Mouse (Mus musculus) stomach, embryonic 14.5 days (tissue): ENCODE results near the gene Btnl2. TPM values are rescaled to one million over a fixed set of nuclear protein-coding genes. Genes with fewer than 3 reads are reported as not detected.
A peak's percentile ranks its signal among the peaks of the same experiment; 100 is the strongest.

ENCODE experiments used
- ATAC-seq: fragments of 200-750 bp; cut with Nextera tagmentation; 2 replicates; pipeline ENCODE4 v1.8.0; 2017; ENCODE audit warnings: low read depth, moderate TSS enrichment; ENCODE audit not compliant: insufficient number of reproducible peaks, insufficient read depth, low FRiP score
- H3K27ac ChIP-seq: fragments of 300-500 bp; sonication (generic); 2 replicates; pipeline ENCODE4 v1.5.1; 2014; ENCODE audit warnings: mild to moderate bottlenecking, low read length, moderate library complexity, mixed read lengths
- H3K27me3 ChIP-seq: fragments of 300-500 bp; sonication (generic); 2 replicates; pipeline ENCODE4 v1.6.1; 2014; ENCODE audit warnings: low read length, control low read depth, mixed read lengths; ENCODE audit not compliant: control insufficient read depth, insufficient read depth
- H3K36me3 ChIP-seq: fragments of 300-500 bp; sonication (generic); 2 replicates; pipeline ENCODE4 v1.6.1; 2014; ENCODE audit warnings: mild to moderate bottlenecking, control low read depth, low read length, moderate library complexity, mixed read lengths; ENCODE audit not compliant: control insufficient read depth, insufficient read depth
- H3K4me1 ChIP-seq: fragments of 300-500 bp; sonication (generic); 2 replicates; pipeline ENCODE4 v1.6.1; 2014; ENCODE audit warnings: low read length, control low read depth, mixed read lengths; ENCODE audit not compliant: control insufficient read depth, insufficient read depth
- H3K4me2 ChIP-seq: fragments of 300-500 bp; sonication (generic); replicated peaks from 2 replicates; pipeline ENCODE4 v1.6.1; 2014; ENCODE audit warnings: low read depth, low read length, control low read depth
- H3K4me3 ChIP-seq: fragments of 300-500 bp; sonication (generic); 2 replicates; pipeline ENCODE4 v1.5.1; 2014; ENCODE audit warnings: low read depth, low read length, control low read depth
- H3K9ac ChIP-seq: fragments of 300-500 bp; sonication (generic); replicated peaks from 2 replicates; pipeline ENCODE4 v1.6.1; 2014; ENCODE audit warnings: low read depth, mild to moderate bottlenecking, control low read depth, low read length, moderate library complexity, mixed read lengths
- H3K9me3 ChIP-seq: fragments of 300-500 bp; sonication (generic); 2 replicates; pipeline ENCODE4 v1.6.1; 2016; ENCODE audit warnings: low read depth, low read length, control low read depth; ENCODE audit not compliant: control insufficient read depth
- WGBS: fragments of 180-500 bp; shearing (Covaris S2); extraction: QIAGEN DNeasy Blood & Tissue Kit; methylation state at CpG from one replicate; pipeline ENCODE4 v1.1.7; 2014; 5-methylcytosine and 5-hydroxymethylcytosine counted together
- polyA plus RNA-seq: library from polyadenylated mRNA; unstranded; fragments of >200 nt; fragmentation: Nextera tagmentation; extraction: Ambion mirVana; gene quantifications from 2 replicates; pipeline ENCODE4 v1.2.1, GENCODE M21; 2014

Btnl2 gene
- polyA plus RNA-seq, 1 experiment from 2014 or later, result 0.13 TPM

GRCm38 (mm10) chr17:34398058-34398710 lies 43.6 kb downstream of the Btnl2 start:
- peak overlapping the region; percentile 69 for H3K4me2 ChIP-seq
- peak overlapping the region; percentile 50 for H3K4me3 ChIP-seq
- no peak overlapping the region; the same call in 1 of the 2 replicates for H3K27ac ChIP-seq
- WGBS, result 18% methylated on average over 9 of the region's 9 CpGs
- H3K9ac ChIP-seq, result peak overlapping the region; percentile 45; the same call in 1 of the 2 replicates
- H3K27me3 ChIP-seq, result no peaks in the 10 kb centered on the region
- no peaks in the 10 kb centered on the region for H3K36me3 ChIP-seq
- H3K9me3 ChIP-seq, result no peaks in the 10 kb centered on the region
- no peaks in the 10 kb centered on the region for H3K4me1 ChIP-seq
- peak; percentile 82; the same call in 1 of the 2 replicates for ATAC-seq

DNA sequence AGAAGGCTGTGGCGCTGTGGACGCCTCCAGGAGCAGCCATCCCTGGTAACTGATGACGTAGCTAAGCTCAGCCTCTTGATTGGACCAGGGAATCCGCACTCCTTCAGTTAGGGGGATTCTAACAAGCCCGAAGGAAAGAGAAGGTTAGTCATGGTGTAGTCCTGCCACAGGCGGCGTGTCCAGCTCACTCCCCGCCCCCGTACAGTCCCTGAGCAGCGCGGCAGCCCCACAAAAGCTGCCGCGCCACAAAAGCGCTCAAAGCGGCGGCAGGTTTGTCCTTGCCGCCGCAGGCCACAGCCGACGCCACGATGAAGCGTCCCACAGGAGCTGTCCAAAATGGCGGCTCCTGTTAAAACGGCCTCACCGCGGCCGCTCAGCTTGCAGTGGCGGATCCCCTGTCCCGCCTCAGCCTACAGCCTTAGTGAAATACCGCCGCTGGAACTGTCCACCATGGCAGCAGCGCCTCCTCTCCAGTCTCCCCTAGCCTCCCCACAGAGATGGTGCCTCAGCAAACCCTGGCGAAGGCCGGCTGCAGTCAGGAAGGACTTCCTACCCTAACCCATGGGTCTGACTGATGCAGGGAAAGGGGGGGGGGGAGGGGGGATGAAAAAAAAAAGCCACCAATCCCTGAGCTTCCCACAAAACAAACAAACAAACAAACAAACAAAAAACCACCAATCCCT lies 44.2 kb downstream of the Btnl2 start, which contains the start of gene BC051142:
Gene BC051142, plus strand, starts transcription at position 110 of the 683 bp plus-strand sequence.
- Histone ChIP-seq H3K27ac (peak within 1 kb of the TSS; percentile 78), H3K9me3 (no peaks in the 10 kb centered on the region), H3K36me3 (no peaks in the 10 kb centered on the region), H3K9ac (peak within 1 kb of the TSS; percentile 45), H3K4me1 (no peaks in the 10 kb centered on the region), H3K27me3 (no peaks in the 10 kb centered on the region), H3K4me2 (peak within 1 kb of the TSS; percentile 69), H3K4me3 (peak within 1 kb of the TSS; percentile 50)
- 6% methylated on average over 34 of the region's 34 CpGs for WGBS
- peak; percentile 95 for ATAC-seq

GRCm38 (mm10) chr17:34399394-34399715 lies 44.7 kb downstream of the Btnl2 start:
- H3K4me3 ChIP-seq, result peak overlapping the region; percentile 50; the same call in 1 of the 2 replicates
- H3K27ac ChIP-seq, result no peak overlapping the region
- H3K9me3 ChIP-seq, result no peaks in the 10 kb centered on the region
- WGBS, result 53% methylated on average over 4 of the region's 4 CpGs
- no peak overlapping the region for H3K9ac ChIP-seq
- no peaks in the 10 kb centered on the region for H3K27me3 ChIP-seq
- peak overlapping the region; percentile 69 for H3K4me2 ChIP-seq
- H3K36me3 ChIP-seq, result no peaks in the 10 kb centered on the region
- no peak for ATAC-seq
- H3K4me1 ChIP-seq, result no peaks in the 10 kb centered on the region

DNA sequence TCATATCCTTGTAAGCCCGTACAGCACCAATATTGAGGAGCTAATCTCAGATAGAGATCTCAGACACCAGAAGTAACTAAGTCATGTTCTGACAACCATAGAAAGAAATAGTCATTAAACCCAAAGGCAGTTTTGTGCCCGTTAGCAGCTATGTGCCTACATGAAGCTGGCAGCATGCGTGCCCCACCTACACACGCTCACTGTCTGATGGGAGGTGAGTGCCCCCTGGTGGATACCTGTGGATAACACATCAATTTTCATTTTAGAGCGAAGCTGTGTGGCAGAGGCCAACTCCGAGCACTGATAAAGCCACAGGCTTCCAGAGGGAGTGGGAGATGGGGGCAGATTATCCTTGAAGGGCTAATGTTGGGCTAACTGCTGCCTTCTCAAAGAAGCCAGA lies 56.5 kb downstream of the Btnl2 start:
- H3K36me3 ChIP-seq, result no peaks in the 10 kb centered on the region
- no peaks in the 10 kb centered on the region for H3K4me1 ChIP-seq
- no peak overlapping the region for H3K4me3 ChIP-seq
- 23% methylated on average over 6 of the region's 6 CpGs for WGBS
- H3K9ac ChIP-seq, result no peak overlapping the region
- H3K9me3 ChIP-seq, result no peaks in the 10 kb centered on the region
- no peaks in the 10 kb centered on the region for H3K27me3 ChIP-seq
- H3K27ac ChIP-seq, result no peak overlapping the region
- ATAC-seq, result no peak
- H3K4me2 ChIP-seq, result no peak overlapping the region

Other genes with a start within 250 kb of the Btnl2 start
- 11.9 and 15.1 TPM in 2 replicates for gene H2-DMa, start 235.3 kb upstream of the Btnl2 start, polyA plus RNA-seq
- gene Brd2, start 232.2 kb upstream of the Btnl2 start, polyA plus RNA-seq, result 150 and 152 TPM in 2 replicates
- 0.35 and 0.38 TPM in 2 replicates for gene H2-DMb2, start 211.5 kb upstream of the Btnl2 start, polyA plus RNA-seq
- 1.4 and 1.6 TPM in 2 replicates for gene H2-DMb1, start 201.8 kb upstream of the Btnl2 start, polyA plus RNA-seq
- gene Tap1, start 167.3 kb upstream of the Btnl2 start, polyA plus RNA-seq, result 5.2 and 7.2 TPM in 2 replicates
- gene Psmb9, start 167.1 kb upstream of the Btnl2 start, polyA plus RNA-seq, result 3.4 and 4.4 TPM in 2 replicates
- gene Psmb8, start 157.1 kb upstream of the Btnl2 start, polyA plus RNA-seq, result 5.9 and 8.3 TPM in 2 replicates
- 1.6 and 2.4 TPM in 2 replicates for gene Tap2, start 151.3 kb upstream of the Btnl2 start, polyA plus RNA-seq
- 0.54 TPM in 1 of 2 replicates, not detected in the other for gene H2-Ob, start 115.9 kb upstream of the Btnl2 start, polyA plus RNA-seq
- 9.4 and 12.6 TPM in 2 replicates for gene H2-Ab1, start 97.1 kb upstream of the Btnl2 start, polyA plus RNA-seq
- 3.0 and 4.4 TPM in 2 replicates for gene H2-Aa, start 67.0 kb upstream of the Btnl2 start, polyA plus RNA-seq
- gene H2-Eb1, start 49.0 kb upstream of the Btnl2 start, polyA plus RNA-seq, result 2.8 and 2.9 TPM in 2 replicates
- not detected in 2 replicates for gene H2-Eb2, start 29.2 kb upstream of the Btnl2 start, polyA plus RNA-seq
- not detected in 2 replicates for gene Btnl1, start 22.3 kb downstream of the Btnl2 start, polyA plus RNA-seq
- gene BC051142, start 44.0 kb downstream of the Btnl2 start, polyA plus RNA-seq, result 0.85 and 1.2 TPM in 2 replicates
- gene Btnl4, start 122.5 kb downstream of the Btnl2 start, polyA plus RNA-seq, result 0.18 TPM in 1 of 2 replicates, not detected in the other
- not detected in 2 replicates for gene Btnl6, start 162.5 kb downstream of the Btnl2 start, polyA plus RNA-seq
- 3.9 and 4.7 TPM in 2 replicates for gene Notch4, start 209.4 kb downstream of the Btnl2 start, polyA plus RNA-seq
- 6.1 and 8.0 TPM in 2 replicates for gene Gpsm3, start 235.0 kb downstream of the Btnl2 start, polyA plus RNA-seq
- 13.1 and 15.5 TPM in 2 replicates for gene Pbx2, start 236.4 kb downstream of the Btnl2 start, polyA plus RNA-seq
- gene Ager, start 243.0 kb downstream of the Btnl2 start, polyA plus RNA-seq, result 3.7 and 3.8 TPM in 2 replicates
- gene Rnf5, start 248.9 kb downstream of the Btnl2 start, polyA plus RNA-seq, result 104 and 105 TPM in 2 replicates
- 53.1 and 53.9 TPM in 2 replicates for gene Agpat1, start 249.4 kb downstream of the Btnl2 start, polyA plus RNA-seq